Mouse (Mus musculus) thymus, postnatal 36 days (tissue): Measurements from ENCODE around the gene Gsc.

Experiments used
- DNase-seq, 2 experiments: peaks; one replicate each; pipeline ENCODE4 v3.0.0; 2022; ENCODE audit warnings: mixed read lengths in 2 of 2

Gene Gsc

DNA sequence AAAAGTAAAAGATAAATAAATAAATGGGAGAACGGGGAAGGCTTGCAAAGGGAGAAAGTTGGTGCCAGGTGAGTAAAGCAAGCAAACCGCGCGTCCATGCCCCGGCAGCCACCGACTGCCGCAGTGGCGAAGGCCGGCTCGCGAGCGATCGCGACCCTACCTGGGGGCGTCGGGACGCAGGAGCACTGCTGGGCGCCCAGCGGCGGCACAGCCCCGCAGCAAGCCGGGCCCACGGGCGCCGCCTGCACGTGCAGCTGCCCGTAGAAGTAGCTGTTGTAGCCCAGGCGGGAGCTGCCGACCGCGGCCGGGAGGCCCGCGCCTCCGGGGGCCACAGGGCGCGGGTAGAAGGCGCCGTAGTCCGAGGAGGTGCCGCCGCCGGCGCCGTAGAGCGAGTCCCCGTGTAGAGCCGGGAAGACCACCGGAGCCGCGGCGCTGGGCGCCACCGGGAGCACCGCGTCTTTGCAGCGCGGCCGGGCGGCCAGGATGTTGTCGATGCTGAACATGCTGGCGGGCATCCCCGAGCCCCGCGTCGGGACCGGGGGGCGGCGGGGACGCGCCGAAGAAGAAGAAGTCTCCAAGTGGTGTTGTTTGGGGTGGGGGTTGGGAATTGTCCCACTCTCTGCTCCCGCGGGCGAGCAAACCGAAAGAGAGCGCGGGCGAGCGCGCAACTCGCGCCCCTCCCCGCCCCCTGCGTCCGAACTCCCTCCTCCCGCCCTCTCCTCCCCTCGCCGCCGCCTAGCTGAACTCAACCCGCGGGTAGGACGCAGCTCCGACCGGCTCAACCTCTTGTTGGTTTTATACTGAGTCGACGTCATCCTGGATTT lies at the start of gene Gsc:
Gene Gsc (minus strand): TSS at position 730 of the 824 bp plus-strand sequence.
- no peak for DNase-seq

- no peak for DNase-seq
These were observed 46.6 kb upstream of the Gsc start for GRCm38 (mm10) chr12:104519721-104520120.

GRCm38 (mm10) chr12:104507911-104508310 lies 34.8 kb upstream of the Gsc start:
- DNase-seq, result no peak

DNA sequence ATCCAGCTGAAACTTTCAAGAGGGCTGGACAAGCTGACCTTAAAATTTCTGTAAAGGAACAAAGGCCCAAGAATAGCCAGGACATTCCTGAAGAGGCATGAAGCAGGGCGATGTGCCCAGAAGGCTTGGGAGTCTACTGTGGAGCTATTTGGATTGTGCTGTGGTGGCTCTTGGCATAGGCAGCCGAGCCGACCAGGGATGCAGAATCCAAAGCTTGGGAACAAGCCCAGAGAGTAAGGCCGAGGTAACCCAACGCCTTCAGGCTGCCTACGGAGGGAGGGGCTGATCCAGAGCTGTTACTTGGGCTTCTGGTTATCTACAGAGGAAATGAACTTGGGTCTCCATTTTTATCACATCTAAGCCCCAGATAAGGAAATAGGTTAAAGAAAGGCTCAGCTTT lies 18.9 kb upstream of the Gsc start:
- no peak for DNase-seq

DNA sequence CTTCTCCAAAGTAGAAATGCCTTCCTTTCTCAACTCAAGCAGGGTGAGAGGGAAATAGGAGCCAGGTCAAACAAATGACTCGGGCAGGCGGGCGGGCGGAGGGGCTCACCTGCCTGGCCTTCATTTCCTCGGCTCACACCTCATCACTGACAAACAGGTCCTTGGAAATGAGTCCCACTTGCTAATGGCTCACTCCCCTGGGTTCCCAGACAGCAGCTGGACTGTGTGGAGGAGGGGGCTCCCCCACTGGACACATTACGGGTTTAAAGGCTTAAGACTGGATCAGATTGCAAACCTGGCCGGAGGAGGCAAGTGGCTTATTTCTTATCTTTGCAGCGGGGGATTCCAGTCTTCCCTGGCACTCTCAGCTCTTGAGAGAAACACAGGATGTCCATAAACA lies 13.1 kb upstream of the Gsc start:
- no peak for DNase-seq

DNA sequence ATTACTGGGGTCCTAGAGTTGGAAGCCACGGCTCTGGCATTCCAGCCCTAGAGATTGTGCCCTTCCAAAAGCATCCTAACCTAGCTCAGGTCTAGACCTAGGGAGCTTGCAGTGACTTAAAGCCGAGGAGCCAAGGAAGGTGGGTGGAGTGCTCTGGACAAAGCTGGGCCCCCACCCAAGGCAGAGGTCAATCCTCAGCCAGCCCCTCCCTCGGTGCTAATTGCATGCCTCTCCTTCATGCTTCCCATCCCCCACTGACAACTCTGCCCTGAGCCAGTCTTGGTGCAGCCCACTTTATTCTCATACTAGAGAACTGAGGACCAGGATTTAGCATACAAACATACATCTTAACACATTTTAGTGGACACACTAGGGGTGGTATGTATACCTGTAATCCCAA lies 12.0 kb upstream of the Gsc start:
- DNase-seq, result no peak

- DNase-seq, result no peak
These were observed 7.9 kb upstream of the Gsc start for GRCm38 (mm10) chr12:104481007-104481406.

GRCm38 (mm10) chr12:104478193-104478592 lies 5.1 kb upstream of the Gsc start:
- no peak for DNase-seq

DNA sequence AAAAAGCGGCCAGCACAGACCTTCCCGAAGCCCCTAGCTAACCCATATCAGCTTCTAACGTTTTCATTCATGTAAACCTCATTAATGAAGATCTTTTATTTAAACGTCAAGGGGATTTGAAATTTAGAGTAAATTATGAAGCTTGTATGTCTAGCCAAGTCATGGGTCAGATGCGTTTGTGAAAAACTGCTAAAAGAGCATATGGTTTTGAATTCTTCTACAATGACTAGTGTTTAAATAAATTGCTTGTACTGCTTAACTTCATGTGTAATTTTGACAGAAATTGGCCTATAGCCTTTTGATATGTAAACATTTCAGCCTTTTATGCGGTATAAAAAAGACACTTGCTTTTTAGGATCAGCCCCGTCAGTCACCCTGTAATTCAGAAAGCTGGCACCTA lies 4.4 kb upstream of the Gsc start:
- DNase-seq, result no peak

GRCm38 (mm10) chr12:104477066-104477465 lies 3.9 kb upstream of the Gsc start:
- DNase-seq, result no peak

GRCm38 (mm10) chr12:104475946-104476345 lies 2.8 kb upstream of the Gsc start:
- no peak for DNase-seq

DNA sequence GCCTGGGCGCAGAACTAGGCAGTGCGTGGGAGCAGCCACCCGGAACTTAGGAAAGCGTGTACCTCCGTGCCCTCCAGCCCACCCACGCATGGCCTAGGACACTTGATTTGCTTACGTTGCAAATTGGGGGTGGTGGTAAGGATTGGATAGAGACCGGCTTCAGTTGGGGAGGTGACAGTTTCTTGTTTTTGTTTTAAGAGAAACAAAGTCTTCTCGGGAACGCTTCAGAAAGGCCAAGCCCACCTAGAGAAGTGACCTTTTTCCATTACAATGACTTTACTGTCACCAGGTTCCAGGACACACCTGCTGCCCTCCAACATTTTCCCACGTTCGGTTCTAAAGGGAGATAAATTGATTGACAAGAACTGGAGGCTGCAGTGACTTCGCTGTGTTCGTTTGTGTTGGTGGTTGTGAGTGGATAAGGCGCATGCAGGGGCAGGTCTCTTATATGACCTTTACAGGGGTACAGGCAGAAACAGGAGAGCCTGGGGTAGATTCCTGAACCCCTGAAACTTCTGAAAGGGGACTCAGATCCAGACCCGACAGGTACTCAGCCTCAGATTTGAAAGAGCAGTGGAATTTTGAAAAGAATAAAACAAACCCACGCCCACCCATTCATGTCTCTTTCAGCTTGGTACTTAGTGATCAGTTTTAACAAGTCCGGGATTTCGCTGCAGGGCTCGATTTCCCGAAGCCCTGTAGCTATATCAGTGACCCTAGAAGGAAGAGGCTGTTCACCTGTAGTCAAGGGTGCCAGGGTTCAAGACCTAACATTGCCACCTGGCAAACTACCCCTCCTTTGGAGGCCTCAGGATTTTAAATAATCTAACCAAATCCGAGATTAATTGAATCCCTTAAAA lies 2.0 kb upstream of the Gsc start:
- no peak for DNase-seq

DNA sequence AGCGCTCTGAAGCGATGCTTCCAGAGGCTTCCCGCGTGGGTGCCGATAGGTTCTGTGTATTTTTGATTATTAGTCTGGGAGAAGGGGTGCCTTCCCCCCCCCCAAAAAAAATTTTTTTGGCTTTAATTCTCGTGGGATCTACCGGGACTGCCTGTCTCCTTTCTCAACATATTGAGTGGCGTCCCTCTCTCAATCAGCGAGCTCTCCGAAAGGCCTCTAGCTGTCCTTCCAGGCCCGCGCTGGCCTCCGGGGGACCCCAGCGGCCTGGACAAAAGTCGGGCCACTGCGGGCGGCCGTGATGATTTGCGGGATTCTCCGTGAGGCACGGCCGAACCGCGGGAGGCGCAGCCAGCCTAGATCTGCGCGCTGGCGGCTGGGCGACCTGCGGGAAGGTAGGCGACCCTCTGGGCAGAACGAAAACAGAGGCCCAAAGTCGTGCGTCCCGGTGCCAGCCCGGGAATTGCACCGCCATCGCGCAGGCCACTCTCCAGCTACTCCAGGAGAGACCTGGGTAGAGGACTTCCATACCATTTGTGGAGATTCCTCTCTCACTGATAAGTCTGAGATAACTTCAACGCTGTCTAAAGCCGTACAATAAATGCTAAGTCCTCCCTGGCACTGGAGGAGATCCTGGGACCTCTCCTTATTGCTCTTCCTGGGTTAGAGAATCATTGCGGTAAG lies 1.2 kb upstream of the Gsc start:
- no peak for DNase-seq

GRCm38 (mm10) chr12:104473492-104473891 lies 362 bp upstream of the Gsc start:
- no peak for DNase-seq

DNA sequence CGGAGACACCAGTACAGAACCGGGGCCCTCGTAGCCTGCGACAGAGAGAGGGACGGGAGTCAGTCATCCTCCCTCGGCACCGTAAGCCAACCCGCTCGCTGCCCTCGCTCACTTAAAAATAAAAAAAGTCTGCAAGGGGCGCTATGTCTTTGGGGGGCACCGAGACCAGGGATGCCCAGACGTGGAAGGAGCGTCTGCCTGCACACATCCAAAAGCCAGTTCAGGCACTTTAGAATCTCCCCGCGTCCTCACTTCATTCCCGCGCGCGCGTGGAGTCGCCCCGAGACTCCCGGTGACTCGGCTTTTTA lies 958 bp downstream of the Gsc start:
- DNase-seq, result no peak

- DNase-seq, result no peak
These were observed 1.5 kb downstream of the Gsc start for GRCm38 (mm10) chr12:104471351-104472217.

DNA sequence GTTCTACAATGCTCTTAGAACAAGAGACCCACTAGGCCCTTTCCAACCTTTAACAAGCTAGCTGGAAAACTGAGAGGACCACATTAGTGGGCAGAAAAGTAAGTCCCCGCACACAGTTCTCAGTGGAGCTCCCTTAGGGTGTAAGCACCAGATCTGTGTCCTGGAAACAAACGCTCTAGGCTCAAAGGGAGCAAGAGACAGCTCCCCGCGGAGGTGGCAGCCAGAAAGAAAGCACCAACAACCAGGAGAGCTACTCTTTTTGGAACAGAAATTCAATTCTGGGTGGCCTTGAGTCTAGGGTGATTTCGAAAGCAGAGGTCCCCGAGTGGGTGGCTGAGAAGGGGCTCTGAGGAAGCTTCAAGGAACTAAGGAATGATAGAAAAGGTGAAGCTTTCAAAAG lies 2.5 kb downstream of the Gsc start:
- no peak for DNase-seq

- DNase-seq, result no peak
These were observed 4.3 kb downstream of the Gsc start for GRCm38 (mm10) chr12:104468783-104469182.

DNA sequence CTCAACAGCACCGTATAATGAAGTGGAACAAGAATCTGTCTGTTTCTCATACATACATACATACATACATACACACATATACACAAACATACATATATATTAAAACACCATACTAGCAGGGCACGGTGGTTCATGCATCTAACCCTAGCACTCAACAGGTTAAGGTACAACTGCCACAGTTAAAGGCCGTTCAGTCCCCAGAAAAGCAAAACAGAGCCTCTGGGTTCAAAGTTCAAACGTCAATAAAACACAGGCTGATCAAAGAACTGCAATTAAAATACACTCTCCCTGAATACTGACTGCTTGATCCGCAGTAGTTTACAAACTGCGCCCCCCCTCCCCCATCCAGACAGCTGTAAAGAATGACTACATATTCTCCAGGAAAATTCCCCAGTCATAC lies 5.8 kb downstream of the Gsc start:
- no peak for DNase-seq

- DNase-seq, result no peak
These were observed 6.2 kb downstream of the Gsc start for GRCm38 (mm10) chr12:104466930-104467329.

DNA sequence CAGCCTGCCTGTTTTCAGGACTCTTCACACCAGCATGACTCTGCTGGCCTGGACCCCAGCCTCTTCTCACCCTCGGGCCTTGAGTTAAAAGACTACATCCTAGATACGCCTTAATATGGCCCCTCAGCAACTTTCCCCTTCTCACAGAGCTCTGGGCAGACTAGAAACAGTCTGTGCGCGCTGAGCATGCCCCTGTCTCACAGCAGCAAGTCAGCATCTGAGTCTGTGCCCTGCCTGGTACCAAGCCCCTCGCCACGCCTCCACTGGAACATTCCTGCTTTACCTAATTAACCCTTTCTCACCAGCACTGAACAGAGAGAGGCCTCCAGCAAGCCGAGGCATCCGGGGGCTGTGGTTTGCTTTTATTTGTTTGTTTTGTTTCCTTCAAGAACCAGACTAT lies 11.8 kb downstream of the Gsc start:
- no peak for DNase-seq

GRCm38 (mm10) chr12:104459377-104459776 lies 13.8 kb downstream of the Gsc start:
- no peak for DNase-seq

DNA sequence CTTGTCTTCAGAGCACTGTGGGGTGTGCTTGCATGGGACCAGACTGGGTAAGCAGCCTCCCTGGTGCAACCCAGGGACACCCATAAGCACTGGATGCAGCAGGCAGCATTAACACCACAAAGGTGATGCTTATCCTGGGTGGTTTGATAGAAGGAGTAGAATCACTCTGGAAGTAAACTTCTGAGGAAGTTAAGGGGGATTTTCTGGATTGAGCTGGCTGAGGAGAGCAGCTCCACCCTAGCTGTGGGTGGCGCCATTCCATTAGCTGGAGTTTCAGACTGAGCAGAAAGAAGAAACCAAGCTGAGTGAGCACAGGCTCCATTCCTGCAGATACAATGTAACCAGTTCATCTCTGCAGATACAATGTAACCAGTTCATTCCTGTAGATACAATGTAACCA lies 20.1 kb downstream of the Gsc start:
- DNase-seq, result no peak
